Mouse (Mus musculus) olfactory bulb, adult 2 months (tissue): Measurements from ENCODE around the gene Prdm4. TPM values are rescaled to one million over a fixed set of nuclear protein-coding genes. Genes with fewer than 3 reads are reported as not detected.

Experiments
- H3K27ac ChIP-seq: fragments of 200-500 bp; 2 replicates; pipeline ENCODE4 v1.5.1; 2012; ENCODE audit warnings: low read depth, low read length; ENCODE audit not compliant: insufficient read depth
- H3K4me1 ChIP-seq: fragments of 200-500 bp; 2 replicates; pipeline ENCODE4 v1.6.1; 2012; ENCODE audit warnings: low read length; ENCODE audit not compliant: control insufficient read depth, insufficient read depth
- H3K4me3 ChIP-seq: fragments of 200-500 bp; 2 replicates; pipeline ENCODE4 v1.5.1; 2012; ENCODE audit warnings: mild to moderate bottlenecking, low read depth, low read length, moderate library complexity; ENCODE audit not compliant: insufficient read depth
- CTCF ChIP-seq: fragments of 200-500 bp; IDR thresholded peaks from 2 replicates; pipeline ENCODE4 v1.5.1; 2012; ENCODE audit warnings: low read depth, mild to moderate bottlenecking, low read length, moderate library complexity; ENCODE audit not compliant: insufficient read depth
- POLR2A ChIP-seq: fragments of 200-500 bp; IDR thresholded peaks from 2 replicates; pipeline ENCODE4 v1.6.1; 2012; ENCODE audit warnings: mild to moderate bottlenecking, low read depth, low read length, moderate library complexity; ENCODE audit not compliant: insufficient read depth
- WGBS: fragments of 180-500 bp; shearing (Covaris S2); methylation state at CpG from one replicate; pipeline ENCODE4 v1.1.7; 2018; 5-methylcytosine and 5-hydroxymethylcytosine counted together
- polyA plus RNA-seq: library from polyadenylated mRNA; stranded (reverse); fragments of >200 nt; gene quantifications from 2 replicates; pipeline ENCODE4 v1.2.4, GENCODE M21; 2012; ENCODE audit warnings: low replicate concordance; ENCODE audit not compliant: missing spikeins, insufficient read depth, insufficient read length

Gene Prdm4
- polyA plus RNA-seq, result not detected in 2 replicates

DNA sequence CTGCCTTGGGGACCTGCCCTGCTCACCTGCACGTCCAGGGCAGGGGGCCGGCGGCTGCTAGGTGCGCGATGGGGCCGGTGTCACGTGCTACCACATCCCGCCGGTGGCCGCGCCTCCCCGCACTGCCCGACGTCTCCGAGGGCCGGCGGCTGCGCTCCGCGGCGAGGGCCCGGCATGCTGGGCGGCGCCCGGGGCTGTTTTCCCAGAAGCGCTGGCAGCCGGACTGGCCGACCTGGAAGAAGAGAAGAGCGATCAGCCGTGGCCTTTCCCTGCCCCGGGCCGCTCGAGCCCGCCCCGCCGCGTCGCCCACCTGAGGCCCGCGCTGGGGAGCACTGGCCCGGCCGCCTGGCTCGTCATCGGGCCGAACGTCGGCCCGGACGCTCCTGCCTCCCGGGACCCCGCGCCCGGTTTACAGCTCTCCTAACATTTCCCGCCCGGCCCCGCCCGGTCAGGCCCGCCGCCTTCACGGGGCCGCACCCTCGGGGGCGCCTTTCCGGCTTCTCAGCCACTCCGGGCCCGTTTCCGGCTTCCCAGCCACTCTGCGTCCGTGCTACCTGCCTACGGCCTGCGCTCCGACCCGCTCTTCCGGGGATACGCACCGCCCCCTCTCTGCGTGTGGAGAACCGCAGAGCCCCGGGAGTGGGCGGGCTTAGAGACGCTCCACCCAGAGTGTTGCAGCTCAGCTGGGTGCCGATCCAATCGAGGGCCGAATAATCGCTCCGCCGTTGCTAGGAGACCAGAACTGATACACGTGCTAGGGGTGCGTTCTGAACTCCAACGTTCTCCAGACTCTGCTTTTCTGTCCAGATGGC is at the start of gene Prdm4:
TSS of gene Prdm4 (minus strand) at position 645 of the 812 bp plus-strand sequence.
- TF ChIP-seq CTCF (no peak), POLR2A (0 out of 2 replicates have a peak, but pooled peaks have one; percentile 21)
- peaks cover 2% of the 10 kb centered on the region; the same call in 1 of the 2 replicates for H3K4me1 ChIP-seq
- under 1% methylated on average over 84 of the region's 90 CpGs for WGBS
- H3K27ac ChIP-seq, result no peak within 1 kb of the TSS
- peak within 1 kb of the TSS; percentile 94 for H3K4me3 ChIP-seq

DNA sequence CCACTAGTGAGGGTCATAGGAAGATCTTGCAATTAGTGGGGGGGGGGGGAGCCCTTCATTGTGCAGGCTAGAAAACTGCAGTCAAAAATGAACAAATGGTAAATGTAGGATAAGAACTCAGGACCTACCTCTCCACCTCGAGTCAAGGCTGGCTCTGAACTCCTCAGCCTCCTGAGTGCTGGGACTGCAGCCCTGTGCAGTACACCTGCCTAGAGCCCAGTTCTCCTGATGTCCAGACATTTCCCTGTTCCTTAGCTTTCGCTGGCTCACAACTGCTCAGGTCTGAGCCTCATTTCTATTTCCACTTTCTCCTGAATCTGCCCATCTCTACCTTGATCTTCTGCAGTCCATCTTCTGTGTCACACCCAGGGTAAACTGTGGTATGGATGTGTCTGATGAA is 49.5 kb upstream of the Prdm4 start:
- H3K4me1 ChIP-seq, result no peaks in the 10 kb centered on the region
- 41% methylated on average over 2 of the region's 2 CpGs for WGBS
- no peak overlapping the region for H3K4me3 ChIP-seq
- no peak overlapping the region for H3K27ac ChIP-seq
- TF ChIP-seq CTCF (no peak), POLR2A (no peak)

DNA sequence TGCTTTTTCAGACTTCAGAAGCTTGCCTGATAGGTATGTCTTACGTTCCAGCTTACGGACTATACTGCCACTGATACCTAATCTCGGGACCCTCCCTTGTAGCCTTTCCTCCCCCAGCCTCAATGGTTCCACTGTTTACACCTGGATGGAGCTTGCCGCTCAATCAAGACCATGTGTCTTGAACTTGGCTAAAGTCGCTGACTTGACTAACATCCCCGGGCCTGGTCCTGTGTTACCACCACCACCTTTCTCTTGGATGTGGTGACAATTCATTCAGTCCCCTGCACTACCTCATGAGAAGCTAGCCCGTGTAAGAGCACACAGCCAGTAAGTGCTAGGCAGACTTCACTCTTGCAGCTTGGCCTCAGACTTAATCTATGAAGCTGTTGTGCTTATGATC is 47.4 kb upstream of the Prdm4 start:
- Histone ChIP-seq H3K4me3 (no peak overlapping the region), H3K4me1 (no peaks in the 10 kb centered on the region), H3K27ac (no peak overlapping the region)
- 87% methylated on average over 7 of the region's 7 CpGs for WGBS
- TF ChIP-seq CTCF (no peak), POLR2A (no peak)

DNA sequence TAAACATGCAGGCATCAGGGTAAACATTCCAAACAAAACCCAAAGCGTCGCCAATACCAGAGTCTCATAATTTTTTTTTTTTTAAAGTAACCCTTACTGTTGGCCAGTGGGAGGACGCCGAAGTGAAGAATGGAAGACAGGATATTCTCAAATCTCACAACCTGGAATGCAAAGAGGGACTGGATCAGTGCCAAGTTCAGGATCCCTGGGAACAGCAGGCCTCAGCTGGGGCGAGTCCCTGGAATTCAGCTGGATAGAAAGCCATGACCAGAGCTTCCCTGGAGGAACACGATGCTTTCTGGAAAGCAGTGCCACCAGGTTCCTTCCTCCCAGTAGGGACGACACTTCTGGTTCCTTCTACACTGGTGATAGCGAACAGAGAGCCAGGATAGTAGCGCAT is 46.0 kb upstream of the Prdm4 start:
- TF ChIP-seq CTCF (no peak), POLR2A (no peak)
- WGBS, result 68% methylated on average over 9 of the region's 9 CpGs
- H3K27ac ChIP-seq, result no peak overlapping the region
- no peak overlapping the region for H3K4me3 ChIP-seq
- H3K4me1 ChIP-seq, result no peaks in the 10 kb centered on the region

DNA sequence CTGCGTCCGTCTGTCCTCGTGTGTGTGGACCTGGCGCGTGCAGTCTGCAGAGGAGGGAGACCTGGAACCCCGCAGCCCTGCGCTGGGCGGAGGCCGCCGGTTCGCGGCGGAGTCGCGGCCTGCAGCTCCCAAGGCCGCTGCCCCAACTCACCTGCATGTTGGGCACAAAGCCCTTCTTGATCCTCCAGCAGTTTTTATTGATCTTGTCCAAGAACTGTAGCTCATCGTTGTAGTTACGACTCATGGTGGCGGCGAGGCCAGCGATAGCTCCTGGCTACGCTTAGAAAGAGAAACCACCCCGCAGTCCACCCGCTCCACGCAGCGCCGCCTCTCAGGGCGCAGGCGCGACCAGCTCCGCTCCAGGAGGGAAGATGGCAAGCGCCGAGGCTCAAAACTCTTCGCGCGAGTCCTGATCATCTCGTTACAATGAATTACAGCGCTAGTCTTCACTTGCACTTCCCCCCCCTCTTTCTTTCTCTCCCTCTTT is 40.6 kb upstream of the Prdm4 start, which contains the start of gene Rtcb:
TSS of gene Rtcb (minus strand) at position 360 of the 487 bp plus-strand sequence.
- whole genome bisulfite sequencing, result under 1% methylated on average over 38 of the region's 38 CpGs
- Histone ChIP-seq H3K4me1 (no peaks in the 10 kb centered on the region), H3K4me3 (peak within 1 kb of the TSS; percentile 79), H3K27ac (peak within 1 kb of the TSS; percentile 1; the same call in 1 of the 2 replicates)
- no peak for TF ChIP-seq CTCF
- peak; percentile 72 for TF ChIP-seq POLR2A

DNA sequence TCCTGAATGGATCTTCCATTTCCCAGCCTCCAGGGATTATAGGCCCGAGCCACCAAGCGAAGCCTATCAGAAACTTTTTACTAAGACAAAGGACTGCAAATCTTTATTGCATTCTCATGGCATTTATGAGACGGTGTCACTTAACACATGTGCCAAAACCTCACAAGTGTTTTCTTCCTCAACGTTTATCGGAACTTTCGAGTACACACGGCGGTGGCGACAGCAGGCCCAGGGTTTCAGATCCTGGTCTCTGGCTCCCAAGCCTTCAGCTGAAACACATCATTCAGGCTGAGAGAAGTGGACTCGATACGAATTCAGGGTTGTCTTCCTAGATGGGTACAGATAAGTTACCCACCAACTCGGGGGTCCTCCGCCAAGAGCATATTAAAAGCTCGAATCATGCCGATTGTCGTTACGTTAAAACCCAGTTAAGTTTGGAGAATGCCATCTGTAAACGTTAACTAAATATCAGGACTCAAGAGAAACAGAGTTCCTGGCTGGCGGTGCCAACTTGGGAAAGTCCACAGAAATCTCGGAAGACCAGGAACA is 40.0 kb upstream of the Prdm4 start:
- TF ChIP-seq POLR2A (no peak), CTCF (no peak)
- no peaks in the 10 kb centered on the region for H3K4me1 ChIP-seq
- peak overlapping the region; percentile 79 for H3K4me3 ChIP-seq
- peak overlapping the region; percentile 1; the same call in 1 of the 2 replicates for H3K27ac ChIP-seq
- WGBS, result 3% methylated on average over 20 of the region's 20 CpGs

DNA sequence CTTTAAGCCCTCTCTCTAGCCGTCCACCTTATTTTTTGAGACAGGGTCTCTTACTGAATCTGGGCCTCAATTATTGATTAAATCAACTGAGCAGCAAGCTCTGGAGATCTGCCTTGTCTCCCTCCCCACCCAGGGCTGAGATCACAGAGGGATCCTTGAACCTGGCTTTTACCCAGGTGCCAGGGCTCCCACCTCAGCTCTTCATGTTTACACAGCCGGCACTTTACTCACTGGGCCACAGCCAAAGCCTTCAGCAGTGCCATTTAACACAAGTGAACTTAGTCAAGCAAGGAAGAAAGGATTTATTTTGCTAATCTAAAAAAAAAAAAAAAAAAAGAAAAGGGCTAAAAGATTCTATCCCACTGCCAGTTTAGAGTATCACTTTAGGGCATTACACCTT is 37.5 kb upstream of the Prdm4 start:
- 60% methylated on average over 2 of the region's 2 CpGs for WGBS

DNA sequence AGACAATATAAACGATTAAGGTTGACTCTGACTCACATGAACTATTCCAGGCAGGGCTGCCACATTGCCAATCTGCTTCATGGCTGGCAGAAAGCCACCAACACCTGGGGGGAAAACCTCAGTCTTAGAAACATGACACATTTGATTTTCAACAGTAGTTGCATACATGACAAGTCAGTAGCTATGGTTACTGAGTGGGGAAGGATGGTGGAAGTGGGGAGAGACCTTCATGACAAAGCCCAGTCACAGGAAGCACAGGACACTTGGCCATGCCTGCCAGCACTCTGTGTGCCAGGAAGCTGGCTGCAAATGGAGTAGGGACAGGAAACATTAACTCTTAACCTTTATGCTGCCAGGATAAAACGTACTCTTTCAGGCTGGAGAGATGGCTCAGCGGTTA is 36.5 kb upstream of the Prdm4 start:
- H3K4me1 ChIP-seq, result no peaks in the 10 kb centered on the region
- no peak overlapping the region for H3K4me3 ChIP-seq
- TF ChIP-seq POLR2A (no peak), CTCF (no peak)
- no peak overlapping the region for H3K27ac ChIP-seq
- 80% methylated on average over 3 of the region's 3 CpGs for WGBS

More for the DNA sequence above, 37.5 kb upstream of the Prdm4 start:
- TF ChIP-seq CTCF (no peak), POLR2A (no peak)
- Histone ChIP-seq H3K4me3 (no peak overlapping the region), H3K27ac (no peak overlapping the region), H3K4me1 (no peaks in the 10 kb centered on the region)

DNA sequence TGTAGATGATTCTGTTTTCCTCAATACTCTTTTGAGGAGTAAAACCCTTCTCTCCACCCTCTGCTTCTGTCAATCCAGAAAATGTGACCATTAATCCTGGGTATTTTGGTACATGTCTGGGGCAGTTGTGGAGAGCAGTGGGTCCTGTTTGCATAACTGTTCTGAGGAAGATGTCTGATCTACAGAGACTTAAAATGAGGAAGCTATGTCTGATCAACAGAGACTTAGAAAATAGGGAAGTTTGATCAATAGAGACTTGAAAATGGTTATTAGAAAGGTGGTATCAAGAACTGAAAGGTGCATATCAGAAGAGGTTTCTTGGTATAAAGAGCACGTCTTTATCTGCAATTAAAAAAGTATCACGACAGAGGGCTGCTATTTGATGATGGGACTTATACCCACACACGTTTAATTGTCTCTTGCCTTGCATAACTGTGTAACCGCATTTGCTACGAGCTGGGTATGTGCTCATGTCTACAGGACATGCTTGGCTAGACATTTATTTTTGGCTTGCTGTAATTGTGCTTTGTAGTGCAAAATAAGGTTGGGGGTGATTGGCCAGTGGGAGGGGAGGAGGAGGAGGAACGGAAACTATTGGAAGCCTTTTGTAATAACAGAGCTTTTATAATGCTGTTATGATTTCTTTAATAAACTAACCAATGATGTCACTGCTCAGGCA is 35.0 kb upstream of the Prdm4 start:
- Histone ChIP-seq H3K27ac (no peak overlapping the region), H3K4me3 (no peak overlapping the region), H3K4me1 (no peaks in the 10 kb centered on the region)
- 55% methylated on average over 6 of the region's 6 CpGs for WGBS
- no peak for TF ChIP-seq POLR2A
- TF ChIP-seq CTCF, result no peak
